Mouse (Mus musculus): Measurements from ENCODE around the gene Txndc5.

- no peak for TF ChIP-seq CTCF (IDR thresholded peaks at IDR 0.05; ENCODE audit: low read depth, low read length)
- TF ChIP-seq POLR2A (IDR thresholded peaks at IDR 0.05; ENCODE audit: extremely low read depth, insufficient read depth, low read length): no peak
These were observed 16.8 kb upstream of the Txndc5 start for GRCm38 (mm10) chr13:38545460-38545859.
